Mouse (Mus musculus) erythroblast, embryonic 14.5 days (primary cell): Measurements from ENCODE around the gene Dcps. TPM values are rescaled to one million over a fixed set of nuclear protein-coding genes. Genes with fewer than 3 reads are reported as not detected.

Source experiments
- H3K27me3 ChIP-seq: 2 replicates; pipeline ENCODE4 v1.6.1; 2012; ENCODE audit warnings: inconsistent platforms; ENCODE audit not compliant: control insufficient read depth
- H3K36me3 ChIP-seq: 2 replicates; pipeline ENCODE4 v1.6.1; 2012; ENCODE audit warnings: mild to moderate bottlenecking, inconsistent platforms; ENCODE audit not compliant: control insufficient read depth
- H3K4me1 ChIP-seq: 2 replicates; pipeline ENCODE4 v1.6.1; 2012; ENCODE audit warnings: inconsistent platforms; ENCODE audit not compliant: control insufficient read depth
- H3K4me3 ChIP-seq: replicated peaks from 2 replicates; pipeline ENCODE3; 2012; ENCODE audit warnings: moderate library complexity, mild to moderate bottlenecking, inconsistent platforms
- H3K9me3 ChIP-seq: 2 replicates; pipeline ENCODE4 v1.6.1; 2012; ENCODE audit warnings: low read length, inconsistent platforms, mixed read lengths; ENCODE audit not compliant: control insufficient read depth
- GATA1 ChIP-seq: IDR thresholded peaks from 2 replicates; pipeline ENCODE4 v1.6.1; 2012; ENCODE audit warnings: low read length, inconsistent platforms, mixed read lengths
- TAL1 ChIP-seq: IDR thresholded peaks from 3 replicates; pipeline ENCODE4 v1.6.1; 2012; ENCODE audit warnings: low read length, inconsistent platforms, mixed read lengths
- polyA plus RNA-seq: library from polyadenylated mRNA; stranded (reverse); fragments of >175 nt; gene quantifications from 2 replicates; pipeline ENCODE4 v1.2.3, GENCODE M21; 2012

Dcps gene
- polyA plus RNA-seq, 1 experiment = 11.0 TPM

DNA sequence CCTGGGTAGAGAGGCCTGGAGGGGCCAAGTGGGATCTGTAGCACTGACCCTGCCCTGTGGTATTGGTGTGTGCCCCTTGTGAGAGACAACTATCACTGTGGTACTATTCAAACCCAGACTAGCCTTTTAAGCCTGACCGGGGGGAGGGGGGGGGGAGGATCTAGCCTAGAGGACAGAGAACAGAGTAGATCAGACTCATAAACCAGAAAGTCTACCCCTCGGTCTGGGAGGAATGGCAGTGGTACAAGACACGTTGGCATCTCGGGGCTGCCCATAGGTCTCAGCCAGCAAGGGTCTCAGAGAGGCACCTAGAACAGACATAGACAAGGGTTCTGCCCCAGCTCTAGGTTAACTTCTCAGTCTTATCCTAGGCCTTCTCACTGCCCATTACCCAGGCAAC is 60.1 kb downstream of the Dcps start:
- H3K9me3 ChIP-seq = peaks cover 2% of the 10 kb centered on the region
- H3K36me3 ChIP-seq = peaks cover 76% of the 10 kb centered on the region
- no peaks in the 10 kb centered on the region for H3K27me3 ChIP-seq
- peak overlapping the region; percentile 88 for H3K4me3 ChIP-seq
- peaks cover 94% of the 10 kb centered on the region for H3K4me1 ChIP-seq
- TF ChIP-seq TAL1 (no peak), GATA1 (no peak)

DNA sequence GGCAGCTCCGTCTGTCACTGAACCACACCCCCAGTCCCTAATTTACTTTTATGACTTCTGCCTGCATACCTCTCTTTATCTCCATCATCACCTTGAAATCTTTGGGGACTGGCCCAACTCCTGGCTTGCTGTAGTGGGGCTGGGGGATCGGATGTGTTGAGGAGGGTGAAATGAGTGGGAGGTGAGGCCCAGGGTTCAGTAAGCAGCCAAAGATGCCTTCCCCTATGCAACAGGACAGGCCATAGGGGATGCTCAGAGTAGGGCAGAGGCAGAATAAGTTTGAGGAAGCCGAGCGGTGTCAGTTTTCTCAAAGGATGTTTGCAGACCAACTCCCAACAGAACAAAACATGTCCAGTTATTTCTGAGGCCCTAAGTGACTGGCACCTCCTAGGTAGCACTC is 60.6 kb downstream of the Dcps start:
- Histone ChIP-seq H3K36me3 (peaks cover 76% of the 10 kb centered on the region), H3K4me1 (peaks cover 94% of the 10 kb centered on the region), H3K9me3 (peaks cover 2% of the 10 kb centered on the region), H3K27me3 (no peaks in the 10 kb centered on the region), H3K4me3 (peak overlapping the region; percentile 88)
- TF ChIP-seq TAL1 (no peak), GATA1 (no peak)

DNA sequence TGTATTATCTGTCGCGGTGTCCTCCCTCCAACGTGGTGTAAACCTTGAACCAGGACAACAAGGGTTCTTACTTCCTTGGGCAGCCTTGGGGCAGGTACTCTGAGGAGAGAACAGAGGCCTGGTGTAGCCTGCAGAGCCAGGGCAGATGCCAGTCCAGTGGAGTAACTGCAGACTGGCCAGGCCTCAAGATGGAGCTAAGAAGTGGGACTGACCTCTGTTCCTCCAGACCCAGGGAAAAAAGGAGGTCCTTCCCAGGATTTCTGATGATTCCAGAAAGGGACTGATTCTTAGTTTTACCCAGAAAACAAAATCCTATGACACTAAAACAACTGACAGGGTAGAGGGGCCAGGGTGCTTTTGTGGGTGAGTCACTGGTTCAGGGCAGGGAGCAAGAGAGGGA is 61.6 kb downstream of the Dcps start:
- no peaks in the 10 kb centered on the region for H3K27me3 ChIP-seq
- H3K4me1 ChIP-seq = peaks cover 94% of the 10 kb centered on the region
- H3K9me3 ChIP-seq = no peaks in the 10 kb centered on the region
- H3K36me3 ChIP-seq = peaks cover 76% of the 10 kb centered on the region
- peak overlapping the region; percentile 88 for H3K4me3 ChIP-seq
- no peak for TF ChIP-seq GATA1
- no peak for TF ChIP-seq TAL1

DNA sequence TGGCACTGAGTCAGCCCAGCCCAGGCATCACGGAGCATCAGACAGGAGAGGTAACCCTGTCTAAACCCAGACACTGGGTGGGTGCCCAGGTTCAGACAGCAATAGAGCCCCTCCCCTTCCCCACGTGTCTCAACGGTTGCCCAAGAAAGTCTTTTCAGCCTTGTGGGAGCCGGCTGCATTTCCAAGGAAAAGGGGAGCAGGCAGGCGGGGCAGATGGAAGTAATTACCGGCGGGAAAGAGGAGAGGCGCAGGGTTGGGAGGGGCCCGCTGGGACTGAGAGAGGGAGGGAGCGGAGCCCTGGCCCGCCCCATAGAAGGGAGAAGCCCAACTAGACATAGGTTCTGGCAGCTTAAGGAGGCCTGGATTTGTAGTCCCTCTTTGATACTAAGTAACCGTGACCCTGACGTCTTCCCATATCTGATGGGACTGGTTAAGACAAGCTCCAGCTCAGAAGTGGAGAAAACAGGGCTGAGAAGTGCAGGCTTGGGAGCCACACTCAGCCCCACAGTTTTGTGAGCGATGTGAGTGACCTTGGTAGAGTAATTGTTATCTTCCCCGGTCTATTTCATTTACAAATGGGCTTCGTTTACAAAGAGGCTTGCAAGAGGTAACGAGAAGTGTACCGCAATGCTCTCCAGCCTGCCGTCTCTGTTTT is 63.8 kb downstream of the Dcps start:
- H3K36me3 ChIP-seq = peaks cover 85% of the 10 kb centered on the region
- H3K9me3 ChIP-seq = no peaks in the 10 kb centered on the region
- peaks cover 94% of the 10 kb centered on the region for H3K4me1 ChIP-seq
- H3K27me3 ChIP-seq = no peaks in the 10 kb centered on the region
- TF ChIP-seq GATA1 (no peak), TAL1 (no peak)
- peak overlapping the region; percentile 1 for H3K4me3 ChIP-seq

DNA sequence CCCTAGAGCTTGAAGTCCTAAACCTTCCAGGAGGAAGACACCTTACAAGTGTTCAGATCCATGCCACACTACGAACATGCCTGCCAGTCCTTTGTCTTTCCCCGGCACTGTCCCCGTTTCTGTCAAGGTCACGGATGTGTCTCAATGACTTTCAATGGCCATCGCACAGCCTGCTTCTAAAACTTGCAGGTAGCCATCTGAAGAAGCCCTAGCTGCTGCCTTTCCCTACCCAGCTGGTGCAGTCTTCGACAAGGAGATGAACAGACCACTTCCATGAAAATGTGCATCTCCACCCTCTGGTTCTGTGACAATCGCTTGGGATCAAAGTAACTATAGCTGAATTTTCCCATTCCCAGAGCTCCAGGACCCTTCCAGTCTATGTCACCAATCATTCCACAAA is 64.4 kb downstream of the Dcps start:
- Histone ChIP-seq H3K4me3 (peak overlapping the region; percentile 1), H3K36me3 (peaks cover 86% of the 10 kb centered on the region), H3K9me3 (no peaks in the 10 kb centered on the region), H3K27me3 (no peaks in the 10 kb centered on the region), H3K4me1 (peaks cover 94% of the 10 kb centered on the region)
- TF ChIP-seq TAL1 = no peak
- no peak for TF ChIP-seq GATA1

DNA sequence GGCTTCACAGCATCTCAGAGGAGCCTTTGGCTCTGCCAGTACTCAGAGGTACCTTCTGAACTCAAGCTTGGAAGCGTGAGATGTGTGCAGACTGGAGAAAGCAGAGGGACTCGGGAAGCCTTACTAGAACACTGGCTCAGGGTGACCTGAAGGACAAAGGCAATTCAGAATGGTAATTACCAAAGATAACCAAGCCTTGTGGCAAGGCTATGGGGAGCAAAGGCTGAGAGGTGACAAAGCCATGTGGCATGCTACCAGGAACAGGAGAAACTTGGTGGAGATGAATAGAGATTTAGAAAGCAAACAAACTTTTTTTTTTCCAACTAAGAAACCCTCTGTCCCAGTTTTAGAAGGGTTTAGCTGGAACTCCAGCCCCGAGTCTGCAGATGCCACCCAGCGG is 65.3 kb downstream of the Dcps start:
- TF ChIP-seq GATA1 = no peak
- no peak for TF ChIP-seq TAL1
- H3K36me3 ChIP-seq = peaks cover 86% of the 10 kb centered on the region
- no peaks in the 10 kb centered on the region for H3K9me3 ChIP-seq
- H3K27me3 ChIP-seq = no peaks in the 10 kb centered on the region
- peak overlapping the region; percentile 15 for H3K4me3 ChIP-seq
- H3K4me1 ChIP-seq = peaks cover 94% of the 10 kb centered on the region

DNA sequence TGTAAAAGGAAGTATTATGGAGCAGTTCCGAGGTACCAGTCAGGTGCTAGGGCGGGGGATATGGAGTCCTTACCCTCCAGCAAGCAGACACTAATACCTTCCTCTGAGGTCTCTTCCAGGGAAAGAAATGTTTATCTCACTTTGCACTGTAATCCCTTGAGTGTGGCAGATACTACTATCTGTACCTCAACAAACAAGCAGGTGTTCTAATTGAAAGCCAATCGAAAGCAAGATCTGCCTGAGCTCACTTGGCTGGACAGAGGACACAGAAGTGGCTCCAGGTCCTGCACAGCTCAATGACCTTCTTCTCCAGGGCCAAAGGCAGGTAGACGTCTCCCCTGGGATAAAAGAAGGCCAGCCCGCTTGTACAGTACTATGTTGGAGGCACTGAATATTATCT is 65.8 kb downstream of the Dcps start:
- Histone ChIP-seq H3K27me3 (no peaks in the 10 kb centered on the region), H3K4me3 (peak overlapping the region; percentile 23), H3K36me3 (peaks cover 84% of the 10 kb centered on the region), H3K4me1 (peaks cover 95% of the 10 kb centered on the region), H3K9me3 (no peaks in the 10 kb centered on the region)
- TF ChIP-seq GATA1 (no peak), TAL1 (no peak)

DNA sequence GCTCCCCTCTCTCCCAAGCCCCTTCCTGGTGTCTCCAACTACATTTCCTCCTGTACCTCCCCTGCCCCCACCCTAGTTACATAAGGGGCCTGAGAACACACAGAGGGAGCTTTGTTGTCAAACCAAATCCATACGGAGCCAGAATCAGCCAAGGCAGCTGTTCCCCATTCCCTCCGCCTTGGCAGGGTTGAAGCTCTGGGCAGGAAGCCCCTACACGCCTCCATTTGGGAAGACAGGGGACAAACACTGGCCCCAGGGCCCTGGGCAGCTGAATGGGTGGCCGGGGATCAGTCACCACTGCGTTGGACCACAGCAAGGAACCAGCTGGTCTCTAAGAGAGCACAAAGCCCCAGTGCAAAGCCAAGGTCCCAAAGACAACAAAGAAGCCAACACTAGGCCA is 66.9 kb downstream of the Dcps start:
- Histone ChIP-seq H3K4me3 (no peak overlapping the region), H3K9me3 (no peaks in the 10 kb centered on the region), H3K27me3 (no peaks in the 10 kb centered on the region), H3K36me3 (peaks cover 84% of the 10 kb centered on the region), H3K4me1 (peaks cover 94% of the 10 kb centered on the region)
- TF ChIP-seq TAL1 = no peak
- no peak for TF ChIP-seq GATA1

DNA sequence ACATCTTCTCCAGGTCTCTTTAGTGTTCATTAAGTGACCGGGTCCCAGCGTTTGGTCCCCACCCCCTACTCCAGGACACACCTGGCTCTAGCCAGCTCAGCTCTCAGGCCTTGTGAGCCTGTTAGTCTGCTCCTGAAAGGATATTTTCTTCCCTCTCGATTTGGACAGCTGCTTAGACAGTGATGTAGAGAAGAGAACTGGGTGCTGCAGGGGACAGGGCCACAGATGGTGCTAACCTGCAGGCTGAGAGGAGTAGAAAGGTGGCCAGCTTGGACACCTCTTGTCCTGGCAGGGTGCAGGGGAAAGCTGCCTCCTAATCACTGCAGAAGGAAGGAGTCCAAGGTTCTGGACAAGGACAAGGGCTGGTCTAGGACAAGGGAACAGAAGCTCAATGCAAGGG is 67.8 kb downstream of the Dcps start:
- Histone ChIP-seq H3K4me1 (peaks cover 92% of the 10 kb centered on the region), H3K9me3 (no peaks in the 10 kb centered on the region), H3K27me3 (no peaks in the 10 kb centered on the region), H3K36me3 (peaks cover 83% of the 10 kb centered on the region), H3K4me3 (no peak overlapping the region)
- TF ChIP-seq GATA1 (no peak), TAL1 (no peak)

DNA sequence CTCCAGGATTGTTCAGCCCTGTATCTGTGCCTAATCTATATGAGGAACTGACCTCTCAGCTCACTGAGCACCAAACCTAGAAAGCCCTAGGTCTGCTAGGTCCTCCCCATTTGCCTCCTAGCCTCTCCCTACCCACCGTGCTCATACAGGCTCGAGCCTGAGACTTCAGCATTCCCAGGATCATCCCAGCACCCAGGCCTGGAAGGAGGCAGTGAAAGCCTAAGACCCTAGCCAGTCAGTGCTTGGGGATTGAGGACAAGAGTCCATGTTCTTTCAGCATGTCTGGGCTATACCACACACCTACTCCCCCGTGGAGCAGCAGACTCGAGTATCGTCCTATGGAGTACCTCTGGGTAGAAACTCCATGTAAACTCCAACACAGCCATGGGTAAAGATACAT is 68.5 kb downstream of the Dcps start:
- peaks cover 83% of the 10 kb centered on the region for H3K36me3 ChIP-seq
- H3K9me3 ChIP-seq = no peaks in the 10 kb centered on the region
- no peak overlapping the region for H3K4me3 ChIP-seq
- peaks cover 90% of the 10 kb centered on the region for H3K4me1 ChIP-seq
- TF ChIP-seq TAL1 = no peak
- no peak for TF ChIP-seq GATA1
- H3K27me3 ChIP-seq = no peaks in the 10 kb centered on the region
